Mouse (Mus musculus) brain, adult 2 months (tissue): ENCODE data around the gene Zfp428.

ENCODE experiments used
- DNase-seq: peaks from one replicate; pipeline ENCODE4 v3.0.0; 2011; ENCODE audit warnings: low read depth, low spot score

Gene Zfp428

GRCm38 (mm10) chr7:24506838-24507725 lies at the start of gene Zfp428:
TSS of gene Zfp428 (plus strand) at chr7:24507006.
- DNase-seq: peak; percentile 95

- DNase-seq: no peak
Observed at GRCm38 (mm10) chr7:24457726-24458370, 49.0 kb upstream of the Zfp428 start.

GRCm38 (mm10) chr7:24459440-24459839 lies 47.4 kb upstream of the Zfp428 start:
- DNase-seq: no peak

- no peak for DNase-seq
Observed at GRCm38 (mm10) chr7:24459843-24460242, 47.0 kb upstream of the Zfp428 start.

- no peak for DNase-seq
Observed at GRCm38 (mm10) chr7:24461376-24462051, 45.3 kb upstream of the Zfp428 start.

GRCm38 (mm10) chr7:24462388-24463319 lies 44.2 kb upstream of the Zfp428 start, which contains the start of gene Plaur:
TSS of gene Plaur (plus strand) at chr7:24462484.
- DNase-seq: no peak

GRCm38 (mm10) chr7:24466835-24467234 lies 40.0 kb upstream of the Zfp428 start:
- no peak for DNase-seq

- no peak for DNase-seq
Observed at GRCm38 (mm10) chr7:24467886-24468285, 38.9 kb upstream of the Zfp428 start.

GRCm38 (mm10) chr7:24469126-24469525 lies 37.7 kb upstream of the Zfp428 start:
- no peak for DNase-seq

GRCm38 (mm10) chr7:24470356-24470755 lies 36.5 kb upstream of the Zfp428 start:
- peak; percentile 87 for DNase-seq

- DNase-seq: peak; percentile 58
Observed at GRCm38 (mm10) chr7:24472442-24472841, 34.4 kb upstream of the Zfp428 start.

GRCm38 (mm10) chr7:24472937-24473336 lies 33.9 kb upstream of the Zfp428 start:
- no peak for DNase-seq

- peak; percentile 91 for DNase-seq
Observed at GRCm38 (mm10) chr7:24473913-24474529, 32.8 kb upstream of the Zfp428 start.

- peak; percentile 58 for DNase-seq
Observed at GRCm38 (mm10) chr7:24474811-24475506, 31.8 kb upstream of the Zfp428 start.

GRCm38 (mm10) chr7:24476338-24476737 lies 30.5 kb upstream of the Zfp428 start:
- DNase-seq: no peak

- peak; percentile 69 for DNase-seq
Observed at GRCm38 (mm10) chr7:24476856-24477255, 29.9 kb upstream of the Zfp428 start.

- no peak for DNase-seq
Observed at GRCm38 (mm10) chr7:24478911-24479310, 27.9 kb upstream of the Zfp428 start.

GRCm38 (mm10) chr7:24479685-24480084 lies 27.1 kb upstream of the Zfp428 start:
- DNase-seq: no peak

GRCm38 (mm10) chr7:24480121-24480941 lies 26.5 kb upstream of the Zfp428 start:
- peak; percentile 81 for DNase-seq
